Mouse (Mus musculus) gastrocnemius, postnatal 25 days (tissue): ENCODE data around the gene Prrc2a. TPM values are rescaled to one million over a fixed set of nuclear protein-coding genes. Genes with fewer than 3 reads are reported as not detected.

Experiments used
- DNase-seq: peaks from one replicate; pipeline ENCODE4 v3.0.0; 2022
- long read RNA-seq, 2 experiments: library from polyadenylated mRNA; stranded (forward); transcript quantifications; one replicate each; pipeline ENCODE4 v2.0.0; 2021
- total RNA-seq, 2 experiments: library from RNA; stranded (reverse); gene quantifications; 1 replicate in 1 of 2; 2 replicates in 1 of 2; pipeline ENCODE4 v1.2.3; 2021

Prrc2a gene
- total RNA-seq, result 100 to 1,000 TPM in 1 of 2 experiments, 10 to 100 TPM in 1; 93.3 to 102 TPM
- long read RNA-seq, experiment 1, partial matches to known transcripts, result 4 of 11 reads
- long read RNA-seq, experiment 1, other reads (novel, unspliced or antisense), result 7 of 11 reads
- long read RNA-seq, experiment 2, partial matches to known transcripts, result 8 of 10 reads
- long read RNA-seq, experiment 2, other reads (novel, unspliced or antisense), result 2 of 10 reads

DNA sequence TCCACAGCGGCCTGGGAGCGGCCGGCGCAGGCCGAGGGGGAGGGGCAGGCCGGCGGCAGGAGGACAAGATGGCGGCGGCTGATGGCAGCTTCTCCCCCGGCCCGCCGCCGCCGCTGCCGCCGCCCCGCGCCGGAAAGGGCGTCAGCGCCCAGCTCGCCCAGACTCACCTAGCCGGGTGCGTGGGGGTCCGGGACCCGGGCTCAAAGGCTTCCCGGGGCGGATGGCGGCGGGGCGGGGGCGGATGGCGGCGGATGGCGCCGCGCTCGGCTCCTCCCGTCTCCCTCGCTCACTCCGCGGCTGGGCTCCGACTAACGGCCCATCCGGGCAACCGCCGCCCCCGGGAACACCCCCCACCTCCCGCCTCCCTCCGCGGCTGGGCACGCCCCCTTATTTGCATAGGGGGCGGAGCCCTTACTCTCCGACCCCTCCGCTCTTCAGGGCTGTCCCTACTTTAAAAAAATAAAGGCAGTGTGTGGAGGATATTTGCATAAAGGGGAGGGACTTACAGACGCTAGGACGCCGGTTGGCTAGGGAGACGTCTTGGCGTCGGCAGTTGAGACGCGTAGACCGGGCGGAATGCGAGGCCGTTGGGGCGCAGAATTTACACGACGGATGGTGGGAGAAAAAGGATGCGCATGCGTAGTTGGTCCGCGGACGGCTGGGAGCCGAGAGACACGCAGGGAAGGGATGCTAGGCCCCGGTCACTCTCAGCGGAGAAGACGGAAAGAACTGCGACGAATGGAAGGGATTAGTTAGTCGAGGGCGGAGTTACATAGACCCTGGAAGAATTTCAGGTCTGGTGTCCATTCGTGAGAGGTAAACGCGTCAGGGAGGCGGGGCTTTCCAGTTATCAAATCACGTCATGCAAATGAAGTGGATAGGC, at the start of gene Prrc2a:
TSS of gene Prrc2a (minus strand) at position 330 of the 883 bp plus-strand sequence.
- DNase-seq, result peak; percentile 98

DNA sequence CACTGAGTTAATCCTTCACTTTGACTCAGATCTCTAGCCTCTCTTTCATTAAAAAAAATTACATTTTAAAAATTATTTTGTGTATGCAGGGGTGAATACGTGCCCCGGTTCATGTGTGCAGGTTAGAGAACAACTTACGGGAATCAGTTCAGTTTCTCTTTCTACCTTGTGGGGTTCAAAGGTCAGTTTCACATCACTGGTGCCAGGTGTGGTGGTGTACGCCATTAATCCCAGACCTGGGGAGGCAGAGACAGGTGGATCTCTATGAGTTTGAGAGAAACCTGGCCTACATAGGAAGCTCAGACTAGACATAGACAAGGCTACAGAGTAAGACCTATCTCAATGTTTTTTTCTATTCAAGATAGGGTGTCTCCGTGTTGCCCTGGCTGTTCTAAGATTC, 48.4 kb upstream of the Prrc2a start:
- DNase-seq, result no peak

DNA sequence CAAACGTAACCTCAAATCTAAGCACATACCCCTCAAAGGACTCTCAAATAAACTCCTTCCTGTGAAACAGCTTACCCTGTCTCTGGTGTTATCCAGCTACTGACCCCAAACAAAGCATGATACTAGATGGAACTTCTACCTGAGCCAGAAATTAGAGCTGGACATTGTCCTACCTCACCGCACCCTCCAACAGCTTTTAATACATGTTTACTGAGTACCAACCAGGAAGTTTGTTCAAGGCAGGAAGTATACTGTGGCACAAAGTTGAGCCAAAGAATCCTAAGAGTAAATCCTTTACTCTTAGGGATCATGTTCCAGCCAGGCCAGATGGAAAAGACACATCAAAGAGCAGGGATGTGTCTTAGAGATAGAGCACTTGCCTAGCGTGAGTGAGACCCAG, 45.9 kb upstream of the Prrc2a start:
- DNase-seq, result no peak

DNA sequence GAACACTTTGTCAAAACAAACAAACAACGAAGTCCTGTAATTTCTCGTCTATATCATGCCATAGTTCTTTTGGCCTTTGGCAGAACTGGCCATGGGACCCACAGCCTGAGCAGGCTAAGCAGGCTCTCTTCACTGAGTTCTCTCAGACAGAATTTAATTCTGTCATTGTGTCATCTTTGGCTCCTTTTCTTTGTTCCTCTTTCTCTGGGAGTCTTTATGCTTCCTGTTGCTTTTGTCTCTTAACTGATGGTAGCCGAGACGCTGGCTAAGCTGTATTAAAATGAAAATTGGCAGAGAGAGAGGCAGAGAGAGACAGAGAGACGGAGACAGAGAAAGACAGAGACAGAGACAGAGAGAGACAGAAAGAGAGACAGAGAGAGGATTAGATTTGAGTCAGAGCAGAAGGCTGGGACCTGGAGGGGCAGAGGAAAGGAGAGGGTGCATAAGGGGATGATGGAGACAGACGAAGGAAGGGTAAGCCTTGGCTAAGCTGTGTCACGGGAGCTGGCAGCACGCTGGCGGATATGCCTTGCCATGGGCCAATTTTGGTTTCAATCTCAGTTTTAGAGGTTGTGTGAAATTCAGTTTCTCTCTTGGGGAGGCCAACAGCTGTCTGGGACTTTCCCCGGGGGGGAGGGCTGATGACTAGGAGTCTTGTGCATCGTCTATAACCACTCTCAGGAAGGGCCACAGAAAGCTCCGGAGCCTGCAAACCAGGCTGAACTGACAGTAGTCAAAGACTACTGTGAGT, 45.3 kb upstream of the Prrc2a start:
- DNase-seq, result no peak

DNA sequence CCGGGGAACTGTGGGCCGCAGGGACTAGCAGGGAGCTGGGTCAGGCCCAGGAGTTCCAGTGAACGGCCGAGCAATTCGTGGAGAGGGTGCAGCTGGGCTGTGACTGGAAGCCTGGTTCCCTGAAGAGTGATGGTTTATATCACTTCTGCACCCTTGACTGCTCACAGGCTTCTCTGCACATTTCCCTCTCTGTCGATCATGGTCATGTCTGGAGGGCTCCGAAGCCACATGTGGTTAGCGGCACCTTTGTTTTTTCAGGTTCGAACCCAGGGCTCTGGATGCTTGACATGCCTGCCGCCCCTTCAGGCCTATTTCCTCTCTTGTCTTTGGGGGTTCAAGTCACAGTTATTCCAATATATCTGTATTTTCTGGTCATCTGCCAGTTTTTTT, 40.7 kb upstream of the Prrc2a start:
- no peak for DNase-seq

DNA sequence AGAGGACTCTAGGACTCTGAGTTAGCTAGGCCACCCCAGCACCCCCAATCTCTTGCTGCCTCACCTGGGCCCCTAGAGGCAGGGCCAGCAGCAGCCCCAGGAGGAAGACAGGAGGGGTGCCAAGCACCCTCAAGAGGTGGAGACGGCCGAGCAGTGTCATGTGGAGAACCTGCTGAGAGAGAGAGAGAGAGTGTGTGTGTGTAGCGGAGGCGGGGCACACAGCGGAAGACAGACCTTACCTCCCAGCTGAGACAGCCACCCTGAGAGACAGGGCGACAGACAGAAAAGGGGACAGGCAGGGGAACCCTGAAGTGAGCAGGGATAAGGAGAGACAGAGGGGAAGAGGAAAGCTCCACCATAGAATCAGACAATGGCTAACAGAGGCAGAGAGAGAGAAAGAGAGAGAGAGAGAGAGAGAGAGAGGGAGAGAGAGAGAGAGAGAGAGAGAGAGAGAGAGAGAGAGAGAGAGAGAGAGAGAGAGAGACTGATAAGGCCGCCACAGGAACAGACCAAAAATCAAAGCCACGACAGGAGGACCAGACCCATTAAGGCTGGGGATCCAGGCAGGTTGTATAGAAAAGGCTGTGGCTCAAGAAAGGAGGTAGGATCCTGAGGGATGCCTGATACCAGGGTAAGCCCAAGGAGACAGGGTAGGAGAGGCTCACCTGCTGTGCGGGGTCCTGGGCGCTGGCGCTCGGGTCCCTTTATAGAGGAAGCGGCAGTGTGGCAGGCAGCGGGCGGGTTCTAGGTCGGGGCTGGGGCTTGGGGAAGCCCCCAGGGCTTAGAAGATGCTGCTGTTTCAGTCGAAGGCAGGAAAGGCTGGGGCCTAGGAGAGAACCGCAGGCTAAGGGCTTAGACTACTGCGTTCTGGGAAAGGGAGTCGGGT, 40.0 kb upstream of the Prrc2a start, which contains the start of gene Lta:
TSS of gene Lta (minus strand) at position 858 of the 886 bp plus-strand sequence.
- no peak for DNase-seq

DNA sequence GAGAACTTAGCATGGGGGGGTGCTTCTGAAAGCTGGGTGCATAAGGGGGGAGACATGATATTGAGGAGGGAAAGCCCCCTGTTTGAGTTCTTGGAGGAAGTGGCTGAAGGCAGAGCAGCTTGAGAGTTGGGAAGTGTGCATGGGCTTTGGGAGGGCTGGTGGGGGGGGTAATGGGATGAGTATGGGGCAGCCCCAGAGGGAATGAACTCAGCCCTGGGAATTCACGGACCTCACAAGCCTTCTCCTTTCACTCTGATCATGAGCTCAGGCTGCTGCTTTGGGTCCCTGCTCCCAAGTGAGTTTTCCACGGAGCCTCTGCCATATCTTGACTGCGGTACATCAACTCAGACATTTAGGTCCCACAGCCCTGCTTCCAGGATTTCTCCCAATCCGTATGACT, 37.7 kb upstream of the Prrc2a start:
- no peak for DNase-seq

DNA sequence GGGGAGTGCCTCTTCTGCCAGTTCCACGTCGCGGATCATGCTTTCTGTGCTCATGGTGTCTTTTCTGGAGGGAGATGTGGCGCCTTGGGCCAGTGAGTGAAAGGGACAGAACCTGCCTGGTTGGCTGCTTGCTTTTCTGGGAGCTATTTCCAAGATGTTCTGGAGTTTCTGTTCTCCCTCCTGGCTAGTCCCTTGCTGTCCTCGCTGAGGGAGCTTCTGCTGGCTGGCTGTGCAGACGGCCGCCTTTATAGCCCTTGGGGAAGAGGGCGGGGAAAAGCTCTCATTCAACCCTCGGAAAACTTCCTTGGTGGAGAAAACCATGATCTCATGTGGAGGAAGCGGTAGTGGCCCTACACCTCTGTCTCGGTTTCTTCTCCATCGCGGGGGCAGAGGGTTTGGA, 37.1 kb upstream of the Prrc2a start, which contains the start of gene Tnf:
TSS of gene Tnf (minus strand) at position 221 of the 400 bp plus-strand sequence.
- DNase-seq, result peak; percentile 61

DNA sequence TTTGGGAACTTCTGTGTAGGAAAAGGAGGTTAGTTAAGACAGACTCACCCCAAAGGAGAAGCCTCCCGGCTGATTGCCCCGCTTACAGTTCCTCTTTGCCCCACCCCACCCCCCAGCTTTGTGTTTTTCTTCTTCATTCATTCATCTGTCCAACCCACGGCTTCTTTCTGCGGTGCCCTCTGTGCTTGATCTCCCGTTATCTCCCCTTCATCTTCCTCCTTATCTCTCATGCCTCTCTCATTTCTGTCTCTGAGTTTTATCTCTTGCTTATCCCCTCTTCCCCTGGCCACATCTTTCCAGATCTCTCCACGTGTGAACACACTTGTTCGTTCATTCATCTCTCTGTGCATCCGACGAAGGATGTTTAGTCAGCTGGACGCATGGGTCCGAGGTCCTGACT, 36.4 kb upstream of the Prrc2a start:
- no peak for DNase-seq

DNA sequence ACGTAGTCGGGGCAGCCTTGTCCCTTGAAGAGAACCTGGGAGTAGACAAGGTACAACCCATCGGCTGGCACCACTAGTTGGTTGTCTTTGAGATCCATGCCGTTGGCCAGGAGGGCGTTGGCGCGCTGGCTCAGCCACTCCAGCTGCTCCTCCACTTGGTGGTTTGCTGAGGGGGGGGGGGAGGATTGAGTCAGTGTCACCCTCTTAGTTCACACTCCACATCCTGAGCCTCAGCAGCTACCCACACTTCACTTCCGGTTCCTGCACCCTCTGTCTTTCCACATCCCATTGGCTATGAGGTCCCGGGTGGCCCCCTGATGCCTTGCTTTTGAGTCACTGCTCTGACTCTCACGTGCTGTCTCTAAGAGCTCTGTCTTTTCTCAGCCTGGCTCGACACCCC, 35.7 kb upstream of the Prrc2a start:
- DNase-seq, result peak; percentile 38

DNA sequence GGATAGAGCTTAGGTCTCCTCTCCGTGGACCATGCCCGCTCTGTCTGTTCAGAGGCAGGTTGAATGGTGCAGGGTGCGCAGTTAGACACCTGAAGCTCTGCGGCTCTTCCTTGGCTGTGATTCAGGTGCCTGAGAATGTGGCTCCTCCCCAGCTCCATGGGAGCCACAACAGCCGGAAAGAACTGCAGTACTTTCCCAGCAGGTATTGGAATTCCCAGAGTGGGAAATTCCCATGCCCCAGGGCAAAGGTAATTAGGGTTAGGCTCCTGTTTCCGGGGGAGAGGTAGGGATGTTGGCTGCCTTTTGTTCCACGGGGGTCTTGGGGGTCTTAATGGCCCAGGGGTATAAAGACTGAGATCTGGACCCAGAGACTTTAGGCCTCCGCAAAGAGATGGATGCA, 34.2 kb upstream of the Prrc2a start:
- DNase-seq, result no peak

DNA sequence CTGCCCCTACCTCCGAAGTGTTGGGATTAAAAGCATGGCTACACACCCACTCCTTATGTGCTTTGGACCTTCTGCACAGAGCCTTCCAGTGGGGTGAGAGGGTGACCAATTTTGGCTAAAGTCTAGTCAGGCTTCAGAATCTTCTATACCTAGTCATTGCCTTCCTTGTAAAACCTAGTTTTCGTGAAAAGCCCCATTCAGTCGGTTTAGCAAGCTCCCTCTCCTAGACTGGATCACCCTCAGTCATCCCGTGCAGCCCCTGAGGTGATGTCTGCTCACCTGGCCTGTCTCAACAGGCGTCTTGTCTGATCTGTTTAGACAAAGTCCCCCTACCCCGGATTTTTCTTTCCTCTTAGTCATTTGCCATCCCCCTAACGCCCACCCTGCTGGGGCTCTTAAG, 33.3 kb upstream of the Prrc2a start:
- DNase-seq, result no peak

DNA sequence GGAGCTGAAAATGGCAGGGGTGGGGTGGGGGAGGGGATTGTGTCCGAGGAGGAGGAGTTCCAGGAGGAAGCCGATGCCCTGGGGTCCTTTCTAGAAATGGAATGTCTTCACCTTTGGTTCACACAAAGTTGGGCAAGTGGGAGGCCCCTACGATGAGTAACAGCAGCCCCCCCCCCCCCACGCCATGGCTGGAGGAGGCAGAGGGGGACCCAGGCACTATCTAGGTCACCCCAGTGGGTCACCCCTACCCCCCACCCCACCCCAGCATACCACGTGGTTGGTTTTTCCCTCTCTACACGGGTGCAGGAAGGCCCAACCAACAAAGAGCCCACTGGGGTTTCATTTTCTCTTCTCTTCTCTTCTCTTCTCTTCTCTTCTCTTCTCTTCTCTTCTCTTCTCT, 32.4 kb upstream of the Prrc2a start:
- DNase-seq, result no peak

DNA sequence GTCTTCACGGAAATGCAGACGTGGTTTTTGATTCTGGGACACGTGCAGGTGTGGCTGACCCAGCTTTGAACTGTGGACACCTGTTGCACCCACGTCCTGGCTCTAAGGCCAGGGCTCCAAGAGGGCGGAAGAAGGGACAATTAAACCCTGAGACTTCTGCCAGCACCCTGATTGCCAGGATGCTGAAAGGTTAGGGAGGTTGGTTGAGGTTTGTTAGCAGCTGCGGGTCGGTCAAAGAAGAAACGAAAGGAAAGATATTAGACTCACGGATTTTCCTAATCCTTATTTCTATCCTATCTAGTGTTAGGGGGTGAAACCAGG, 31.6 kb upstream of the Prrc2a start:
- DNase-seq, result no peak

DNA sequence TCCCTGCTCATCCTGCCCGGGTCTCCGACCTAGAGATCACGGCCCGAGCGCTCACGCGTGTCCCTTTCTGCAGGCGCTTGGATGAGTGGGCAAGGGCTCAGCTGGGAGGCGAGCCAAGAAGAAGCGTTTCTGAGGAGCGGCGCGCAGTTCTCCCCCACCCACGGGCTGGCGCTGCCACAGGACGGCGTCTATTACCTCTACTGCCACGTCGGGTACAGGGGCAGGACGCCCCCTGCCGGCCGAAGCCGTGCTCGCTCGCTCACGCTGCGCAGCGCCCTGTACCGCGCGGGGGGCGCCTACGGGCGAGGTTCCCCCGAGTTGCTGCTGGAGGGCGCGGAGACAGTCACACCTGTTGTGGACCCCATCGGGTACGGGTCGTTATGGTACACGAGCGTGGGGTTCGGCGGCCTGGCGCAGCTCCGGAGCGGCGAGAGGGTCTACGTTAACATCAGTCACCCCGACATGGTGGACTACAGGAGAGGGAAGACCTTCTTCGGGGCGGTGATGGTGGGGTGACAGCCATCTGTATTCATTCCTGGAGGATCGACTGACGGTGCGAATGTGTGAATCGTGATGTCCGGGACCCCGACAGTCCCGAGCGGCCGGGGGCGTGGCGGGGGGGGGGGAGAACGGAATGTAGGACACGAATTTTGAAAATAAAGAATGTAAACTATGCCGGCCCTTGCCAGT, 31.1 kb upstream of the Prrc2a start:
- peak; percentile 73 for DNase-seq

DNA sequence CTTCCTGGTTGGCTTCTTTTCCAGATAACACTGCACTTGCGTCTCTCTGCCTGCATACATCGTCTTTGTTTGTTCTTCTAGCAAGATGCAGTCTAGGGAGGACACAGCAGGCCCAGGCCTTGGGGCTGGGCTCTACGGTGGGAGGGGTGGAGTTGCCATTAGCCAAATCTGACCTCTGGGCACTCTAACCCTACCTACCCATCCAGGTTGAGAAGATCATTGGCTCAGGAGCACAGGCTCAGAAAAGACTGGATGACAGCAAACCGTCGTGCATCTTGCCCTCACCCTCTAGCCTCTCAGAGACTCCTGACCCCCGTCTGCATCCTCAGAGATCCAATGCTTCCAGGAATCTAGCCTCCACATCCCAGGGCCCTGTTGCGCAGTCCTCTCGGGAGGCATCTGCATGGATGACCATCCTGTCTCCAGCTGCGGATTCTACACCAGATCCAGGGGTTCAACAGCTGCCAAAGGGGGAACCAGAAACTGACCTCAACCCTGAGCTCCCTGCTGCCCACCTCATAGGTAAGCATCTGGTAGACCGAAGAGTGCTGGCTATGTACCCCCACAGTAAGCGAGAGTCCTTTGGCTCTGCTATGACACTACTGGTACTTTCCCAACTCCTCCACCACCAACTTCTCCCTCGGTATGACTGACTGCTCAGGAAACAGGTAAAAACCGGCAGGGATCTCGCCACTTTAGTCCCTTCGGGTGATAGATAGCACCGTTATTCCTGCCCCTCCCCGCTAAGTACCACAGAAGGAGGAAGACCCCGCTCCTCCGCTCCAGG, 30.3 kb upstream of the Prrc2a start:
- DNase-seq, result no peak

DNA sequence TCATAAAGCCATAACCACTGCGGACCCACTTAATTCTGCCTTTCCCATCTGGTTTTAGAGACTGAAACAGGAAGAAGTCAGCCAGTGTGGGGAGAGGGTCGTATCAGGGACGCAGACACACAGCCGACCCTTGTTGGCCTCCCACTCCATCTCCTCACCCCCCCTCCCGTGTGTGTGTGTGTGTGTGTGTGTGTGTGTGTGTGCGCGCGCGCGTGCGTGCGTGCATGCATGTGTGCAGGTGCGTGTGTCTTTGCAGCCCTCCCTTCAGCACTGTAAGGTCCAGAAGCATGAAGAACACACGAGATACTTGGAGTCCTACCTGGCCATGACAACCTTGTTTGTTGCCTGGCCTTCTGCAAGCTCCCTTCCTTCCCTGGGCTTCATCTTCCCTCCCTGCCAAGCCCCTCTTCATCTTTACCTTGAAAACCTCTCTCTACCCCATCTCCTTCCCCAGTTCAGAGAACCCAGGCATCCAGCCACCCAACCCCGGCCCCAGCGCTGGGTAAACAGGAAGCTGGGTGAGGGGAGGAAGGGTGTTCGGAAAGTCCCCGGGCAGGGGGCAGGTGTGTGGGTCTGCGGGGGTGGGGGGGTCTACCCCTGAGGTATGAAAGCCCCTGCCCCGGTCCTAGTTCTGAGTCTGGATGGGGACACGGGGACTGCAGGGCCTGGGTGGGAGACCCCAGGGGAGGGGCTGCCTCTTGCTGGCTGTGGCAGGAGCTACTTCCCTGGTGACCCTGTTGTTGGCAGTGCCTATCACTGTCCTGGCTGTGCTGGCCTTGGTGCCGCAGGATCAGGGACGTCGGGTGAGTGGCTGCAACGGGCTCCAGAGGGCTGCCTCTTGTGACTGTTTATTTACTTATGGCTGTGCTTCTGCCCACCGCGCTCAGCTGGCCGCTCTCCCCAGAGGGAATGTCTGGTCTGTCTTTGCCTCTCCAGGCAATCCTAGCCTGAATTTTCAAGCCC, 29.5 kb upstream of the Prrc2a start, which contains the start of gene Ltb:
TSS of gene Ltb (plus strand) at position 559 of the 963 bp plus-strand sequence.
- DNase-seq, result no peak

DNA sequence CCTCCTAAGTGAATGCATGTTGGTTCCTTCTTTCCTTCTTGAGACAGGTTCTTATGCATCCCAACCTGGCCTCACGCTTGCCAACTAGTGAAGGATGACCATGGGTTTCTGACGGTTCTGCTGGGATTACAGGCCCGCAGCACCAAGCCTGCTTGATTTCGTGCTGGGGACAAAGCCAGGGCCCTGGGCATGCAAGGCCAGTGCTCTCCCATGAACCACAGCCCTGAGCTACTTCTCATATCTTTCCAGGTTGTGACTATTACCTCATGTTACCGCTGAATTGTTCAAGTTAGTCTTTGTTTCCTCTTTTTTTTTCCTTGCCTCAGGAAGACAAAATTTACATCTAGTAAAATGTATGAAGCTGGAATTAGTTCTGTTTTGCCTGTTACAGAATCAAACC, 28.2 kb upstream of the Prrc2a start:
- no peak for DNase-seq

DNA sequence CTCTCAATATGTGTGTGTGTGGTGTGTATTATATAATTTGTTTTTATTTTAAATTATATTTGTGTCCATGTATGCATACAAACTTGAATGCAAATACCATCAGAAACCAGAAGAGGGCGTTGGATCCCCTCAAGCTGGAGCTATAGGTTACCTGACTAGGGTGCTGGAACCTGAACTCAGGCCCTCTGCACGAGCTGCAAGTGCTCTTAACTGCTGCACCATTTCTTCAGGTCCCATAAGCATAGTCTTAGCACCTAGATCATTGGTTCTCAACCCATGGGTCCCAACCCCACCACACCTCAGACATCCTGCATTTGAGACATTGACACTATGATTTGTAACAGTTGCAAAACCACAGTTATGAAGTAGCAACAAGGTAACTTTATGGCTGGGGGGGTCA, 27.0 kb upstream of the Prrc2a start:
- no peak for DNase-seq
